Mouse (Mus musculus) CH12.LX (cell line): ENCODE measurements around the gene Alkbh4. TPM values are rescaled to one million over a fixed set of nuclear protein-coding genes. Genes with fewer than 3 reads are reported as not detected.
A peak's percentile ranks its signal among the peaks of the same experiment; 100 is the strongest.

Experiments
- DNase-seq: peaks from one replicate; pipeline ENCODE4 v3.0.0-alpha.2; 2013; ENCODE audit errors: extremely low read depth
- H3K27ac ChIP-seq: 2 replicates; pipeline ENCODE4 v1.5.1; 2012; ENCODE audit warnings: low read depth, mild to moderate bottlenecking, control low read depth, moderate library complexity; ENCODE audit not compliant: insufficient read depth
- H3K27me3 ChIP-seq: replicated peaks from 2 replicates; pipeline ENCODE3; 2012; ENCODE audit warnings: inconsistent platforms
- H3K36me3 ChIP-seq, 2 experiments: replicated peaks in 1 of 2; 2 replicates each; pipeline versions ENCODE3 to v1.6.1; 2012; ENCODE audit warnings: inconsistent platforms in 1 of 2, low read length in 1 of 2, mild to moderate bottlenecking in 1 of 2, mixed read lengths in 1 of 2, moderate library complexity in 1 of 2; ENCODE audit not compliant: control insufficient read depth in 1 of 2, insufficient read depth in 1 of 2
- H3K4me1 ChIP-seq, 2 experiments: 2 replicates each; pipeline ENCODE4 v1.6.1; 2012; ENCODE audit warnings: inconsistent platforms in 1 of 2, moderate library complexity in 1 of 2; ENCODE audit not compliant: insufficient read depth in 2 of 2, control insufficient read depth in 1 of 2
- H3K4me2 ChIP-seq: 2 replicates; pipeline ENCODE4 v1.6.1; 2012; ENCODE audit warnings: low read depth, mild to moderate bottlenecking, control low read depth; ENCODE audit not compliant: poor library complexity, insufficient read depth, severe bottlenecking
- H3K4me3 ChIP-seq, 3 experiments: fragments of 150-350 bp in 1 of 3; sonication (generic) in 1 of 3; replicated peaks in 1 of 3; 2 replicates each; pipeline versions ENCODE3 to v1.5.1; 2011 to 2012; ENCODE audit warnings: low read depth in 2 of 3, low read length in 2 of 3, mild to moderate bottlenecking in 2 of 3, moderate library complexity in 2 of 3, control low read depth in 1 of 3, improper control_type of control experiment in 1 of 3, inconsistent platforms in 1 of 3, mixed read lengths in 1 of 3; ENCODE audit not compliant: poor library complexity in 1 of 3
- H3K79me2 ChIP-seq: replicated peaks from 2 replicates; pipeline ENCODE4 v1.6.1; 2012; ENCODE audit warnings: mild to moderate bottlenecking, moderate library complexity; ENCODE audit not compliant: control insufficient read depth, poor library complexity, insufficient read depth, severe bottlenecking; ENCODE audit errors: extremely low read depth
- H3K9ac ChIP-seq: 2 replicates; pipeline ENCODE4 v1.6.1; 2012; ENCODE audit warnings: low read depth, mild to moderate bottlenecking, control low read depth, moderate library complexity; ENCODE audit not compliant: insufficient read depth
- H3K9me3 ChIP-seq: replicated peaks from 2 replicates; pipeline ENCODE3; 2012; ENCODE audit warnings: low read length, inconsistent platforms, mixed read lengths
- E2F4 ChIP-seq: IDR thresholded peaks from 2 replicates; pipeline ENCODE4 v1.6.1; 2011; ENCODE audit warnings: low read depth, low read length, improper control_type of control experiment; ENCODE audit not compliant: insufficient replicate concordance
- ELF1 ChIP-seq: IDR thresholded peaks from 2 replicates; pipeline ENCODE4 v1.6.1; 2014; ENCODE audit warnings: low read depth, mild to moderate bottlenecking, inconsistent platforms, low read length, improper control_type of control experiment
- EP300 ChIP-seq: IDR thresholded peaks from 2 replicates; pipeline ENCODE4 v1.6.1; 2011; ENCODE audit warnings: low read length, improper control_type of control experiment
- ETS1 ChIP-seq: conservative IDR thresholded peaks from 2 replicates; pipeline ENCODE4 v1.6.1; 2012; ENCODE audit warnings: low read depth, mild to moderate bottlenecking, inconsistent platforms, low read length, improper control_type of control experiment, moderate library complexity
- GABPA ChIP-seq: IDR thresholded peaks from 2 replicates; pipeline ENCODE4 v1.6.1; 2012; ENCODE audit warnings: low read depth, low read length, improper control_type of control experiment, inconsistent platforms; ENCODE audit not compliant: insufficient replicate concordance
- JUND ChIP-seq: conservative IDR thresholded peaks from 2 replicates; pipeline ENCODE4 v1.6.1; 2011; ENCODE audit warnings: low read depth, low read length, improper control_type of control experiment
- MAFK ChIP-seq: IDR thresholded peaks from 2 replicates; pipeline ENCODE4 v1.6.1; 2011; ENCODE audit warnings: low read length, improper control_type of control experiment; ENCODE audit not compliant: insufficient replicate concordance
- MXI1 ChIP-seq: IDR thresholded peaks from 2 replicates; pipeline ENCODE4 v1.6.1; 2011; ENCODE audit warnings: mild to moderate bottlenecking, low read depth, low read length, improper control_type of control experiment
- SIN3A ChIP-seq: IDR thresholded peaks from 2 replicates; pipeline ENCODE4 v1.6.1; 2012; ENCODE audit warnings: low read length, improper control_type of control experiment, inconsistent platforms
- TBP ChIP-seq: conservative IDR thresholded peaks from 2 replicates; pipeline ENCODE4 v1.6.1; 2011; ENCODE audit warnings: low read depth, low read length, improper control_type of control experiment
- ZMIZ1 ChIP-seq: IDR thresholded peaks from 2 replicates; pipeline ENCODE4 v1.6.1; 2012; ENCODE audit warnings: low read depth, mild to moderate bottlenecking, inconsistent platforms, low read length, improper control_type of control experiment
- dilution Hi-C: fragments of 300-500 bp; cut with MboI; formaldehyde crosslinking; loops from 2 replicates; pipeline ENCODE4 v1.14.3; 2020; ENCODE audit warnings: low sequenced_read_pairs; ENCODE audit not compliant: extremely low pct_unique_long_range_greater_than_20kb, extremely low pct_ligation_motif_present
- in situ Hi-C: fragments of 300-500 bp; cut with MboI; formaldehyde crosslinking; loops from 3 replicates; pipeline ENCODE4 v1.14.3; 2019; ENCODE audit warnings: low sequenced_read_pairs, low pct_ligation_motif_present, low pct_unique_long_range_greater_than_20kb, mixed read lengths
- polyA plus RNA-seq: library from polyadenylated mRNA; unstranded; fragments of >175 nt; gene quantifications from 2 replicates; pipeline ENCODE4 v1.2.1, GENCODE M21; 2012; ENCODE audit warnings: low read depth; ENCODE audit not compliant: insufficient read length
- total RNA-seq, 2 experiments: library from RNA; depleted of rRNA; stranded (reverse); fragments of 300-350 nt in 1 of 2; fragments of >200 nt in 1 of 2; gene quantifications; 2 replicates each; pipeline ENCODE4 v1.2.3; 2012 to 2014

The Alkbh4 gene
- total and polyA plus RNA-seq, 3 experiments = 12.2 to 15.9 (median 12.9) TPM

DNA sequence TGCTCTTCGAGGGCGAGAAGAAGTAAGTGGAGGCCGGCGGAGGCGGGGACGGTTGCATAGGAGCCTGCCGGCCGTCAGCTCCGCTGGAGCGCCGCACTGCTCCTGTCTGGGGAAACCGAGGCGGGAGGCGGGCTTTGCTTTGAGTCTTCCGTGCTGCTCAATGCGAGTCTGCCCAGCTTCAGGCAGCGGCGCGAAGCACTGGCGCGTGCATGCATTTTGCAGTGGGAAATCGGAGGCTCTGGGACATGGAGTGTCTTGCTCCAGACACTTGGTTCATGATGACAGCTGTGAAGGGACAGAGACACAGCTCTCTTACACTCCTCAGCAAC lies 19.2 kb upstream of the Alkbh4 start:
- Histone ChIP-seq H3K4me3 (peak overlapping the region; percentile 73 to 93 (median 89)), H3K36me3 (peaks cover 18 to 41% of the 10 kb centered on the region in 2 experiments), H3K27ac (no peak overlapping the region), H3K27me3 (peaks cover 1% of the 10 kb centered on the region), H3K4me2 (peak overlapping the region; percentile 75), H3K9me3 (no peaks in the 10 kb centered on the region), H3K79me2 (peaks cover 21% of the 10 kb centered on the region), H3K9ac (peak overlapping the region; percentile 50), H3K4me1 (peaks cover 10 to 28% of the 10 kb centered on the region in 2 experiments; a peak in 3 of 4 replicates)
- dilution Hi-C loops (no loop called here), in situ Hi-C loops (no loop called here)
- TF ChIP-seq MAFK = no peak
- TF ChIP-seq ZMIZ1 = 0 out of 2 replicates have a peak, but pooled peaks have one; percentile 61
- TF ChIP-seq MXI1 = peak; percentile 12
- TF ChIP-seq E2F4 = 0 out of 2 replicates have a peak, but pooled peaks have one; percentile 1
- no peak for DNase-seq

DNA sequence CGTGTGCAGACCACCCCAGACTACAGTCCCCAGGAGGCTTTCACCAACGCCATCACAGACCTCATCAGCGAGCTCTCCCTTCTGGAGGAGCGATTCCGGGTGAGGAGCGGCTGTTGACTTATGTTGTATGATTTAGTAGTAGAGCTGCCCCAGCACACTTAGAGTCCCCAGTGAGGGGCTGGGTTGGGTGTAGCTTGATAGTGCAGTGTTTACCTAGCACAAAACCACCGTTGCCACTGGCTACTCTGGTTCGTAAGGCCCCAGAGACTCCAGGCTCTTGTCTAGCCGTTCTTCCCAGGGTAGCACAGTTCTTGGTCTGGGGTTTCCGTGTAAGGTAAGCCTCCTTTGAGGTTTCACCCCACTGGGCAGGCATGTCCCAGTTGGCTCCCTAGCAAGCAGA lies 13.8 kb upstream of the Alkbh4 start:
- Histone ChIP-seq H3K4me2 (no peak overlapping the region), H3K79me2 (peaks cover 17% of the 10 kb centered on the region), H3K27ac (no peak overlapping the region), H3K9me3 (no peaks in the 10 kb centered on the region), H3K4me1 (peaks cover 5 to 20% of the 10 kb centered on the region in 2 experiments; a peak in 2 of 4 replicates), H3K27me3 (no peaks in the 10 kb centered on the region), H3K4me3 (no peak overlapping the region), H3K36me3 (peaks cover 57 to 91% of the 10 kb centered on the region in 2 experiments), H3K9ac (no peak overlapping the region)
- no peak for DNase-seq
- in situ Hi-C loops = no loop called here
- dilution Hi-C loops = no loop called here
- TF ChIP-seq MAFK (no peak), GABPA (no peak), MXI1 (no peak), ETS1 (no peak), ELF1 (no peak), SIN3A (no peak), JUND (no peak)

- Histone ChIP-seq H3K27ac (peak overlapping the region; percentile 30; the same call in 1 of the 2 replicates), H3K36me3 (peaks cover 42 to 66% of the 10 kb centered on the region in 2 experiments), H3K4me3 (peak overlapping the region; percentile 61 to 96 (median 75)), H3K27me3 (no peaks in the 10 kb centered on the region), H3K9ac (peak overlapping the region; percentile 58), H3K4me2 (peak overlapping the region; percentile 60; the same call in 1 of the 2 replicates), H3K79me2 (peaks cover 11% of the 10 kb centered on the region), H3K4me1 (peaks cover 6 to 20% of the 10 kb centered on the region in 2 experiments), H3K9me3 (no peaks in the 10 kb centered on the region)
- in situ Hi-C loops (loop anchor here (5.0 kb wide), 2 partner anchors 41 to 54 kb away; partner anchors contain the start of gene Rasa4), dilution Hi-C loops (no loop called here)
- peak; percentile 24 for DNase-seq
- TF ChIP-seq EP300 (no peak), E2F4 (no peak), TBP (0 out of 2 replicates have a peak, but pooled peaks have one; percentile 57)
Measured at GRCm38 (mm10) chr5:136136292-136136990, 495 bp downstream of the Alkbh4 start.
